Mouse (Mus musculus): ENCODE measurements around the gene Smim1.

Smim1 gene

GRCm38 (mm10) chr4:154025641-154026440 is at the start of gene Smim1:
TSS of gene Smim1 (minus strand) at chr4:154026230.
- no peak for DNase-seq (ENCODE audit: low read depth in 1 of 2, low spot score in 2 of 2)

- DNase-seq (ENCODE audit: low read depth in 1 of 2, low spot score in 2 of 2): no peak
These were observed 45.9 kb upstream of the Smim1 start for GRCm38 (mm10) chr4:154071941-154072340.

GRCm38 (mm10) chr4:154071521-154071920 is 45.5 kb upstream of the Smim1 start:
- no peak for DNase-seq (ENCODE audit: low read depth in 1 of 2, low spot score in 2 of 2)

- DNase-seq (ENCODE audit: low read depth in 1 of 2, low spot score in 2 of 2): no peak
These were observed 44.9 kb upstream of the Smim1 start for GRCm38 (mm10) chr4:154070896-154071295.

GRCm38 (mm10) chr4:154064827-154065773 is 39.1 kb upstream of the Smim1 start:
- no peak for DNase-seq (ENCODE audit: low read depth in 1 of 2, low spot score in 2 of 2)

GRCm38 (mm10) chr4:154057696-154058095 is 31.7 kb upstream of the Smim1 start:
- no peak for DNase-seq (ENCODE audit: low read depth in 1 of 2, low spot score in 2 of 2)

GRCm38 (mm10) chr4:154056661-154057060 is 30.6 kb upstream of the Smim1 start:
- no peak for DNase-seq (ENCODE audit: low read depth in 1 of 2, low spot score in 2 of 2)

GRCm38 (mm10) chr4:154056046-154056445 is 30.0 kb upstream of the Smim1 start:
- DNase-seq (ENCODE audit: low read depth in 1 of 2, low spot score in 2 of 2): no peak

- no peak for DNase-seq (ENCODE audit: low read depth in 1 of 2, low spot score in 2 of 2)
These were observed 29.5 kb upstream of the Smim1 start for GRCm38 (mm10) chr4:154055482-154055881.

GRCm38 (mm10) chr4:154053065-154053464 is 27.0 kb upstream of the Smim1 start:
- no peak for DNase-seq (ENCODE audit: low read depth in 1 of 2, low spot score in 2 of 2)

- DNase-seq (ENCODE audit: low read depth in 1 of 2, low spot score in 2 of 2): no peak
These were observed 25.4 kb upstream of the Smim1 start for GRCm38 (mm10) chr4:154051401-154051800.

GRCm38 (mm10) chr4:154045837-154046236 is 19.8 kb upstream of the Smim1 start:
- no peak for DNase-seq (ENCODE audit: low read depth in 1 of 2, low spot score in 2 of 2)

- no peak for DNase-seq (ENCODE audit: low read depth in 1 of 2, low spot score in 2 of 2)
These were observed 16.5 kb upstream of the Smim1 start, which contains the start of gene Ccdc27 for GRCm38 (mm10) chr4:154042577-154042976. TSS of gene Ccdc27 (minus strand) at chr4:154042677.

- DNase-seq (ENCODE audit: low read depth in 1 of 2, low spot score in 2 of 2): no peak
These were observed 11.1 kb upstream of the Smim1 start for GRCm38 (mm10) chr4:154037123-154037522.

- no peak for DNase-seq (ENCODE audit: low read depth in 1 of 2, low spot score in 2 of 2)
These were observed 2.6 kb upstream of the Smim1 start for GRCm38 (mm10) chr4:154028646-154029045.

- no peak for DNase-seq (ENCODE audit: low read depth in 1 of 2, low spot score in 2 of 2)
These were observed 2.0 kb upstream of the Smim1 start for GRCm38 (mm10) chr4:154028066-154028465.

GRCm38 (mm10) chr4:154026441-154026761 is 371 bp upstream of the Smim1 start:
- DNase-seq (ENCODE audit: low read depth in 1 of 2, low spot score in 2 of 2): no peak

- no peak for DNase-seq (ENCODE audit: low read depth in 1 of 2, low spot score in 2 of 2)
These were observed 1.1 kb downstream of the Smim1 start for GRCm38 (mm10) chr4:154024729-154025521.

- DNase-seq (ENCODE audit: low read depth in 1 of 2, low spot score in 2 of 2): no peak
These were observed 2.1 kb downstream of the Smim1 start for GRCm38 (mm10) chr4:154023754-154024601.

- no peak for DNase-seq (ENCODE audit: low read depth in 1 of 2, low spot score in 2 of 2)
These were observed 3.2 kb downstream of the Smim1 start for GRCm38 (mm10) chr4:154022844-154023243.

Data from monocyte, adult 2 months (primary cell).